Mouse (Mus musculus) thymus, postnatal 25 days (tissue): ENCODE measurements at regions not wholly inside any gene's neighbourhood (a gene's known extent, or its start where the extent isn't known, plus 50 kb on each side); places are given as distances from the start of the nearest gene placed in this dataset.
"Not testable (repeated sequence)": the region's sequence is repeated elsewhere in the genome, so short reads cannot be mapped to it uniquely, and the experiment has no call there.

Experiments
- DNase-seq: peaks from one replicate; pipeline ENCODE4 v3.0.0; 2022

DNA sequence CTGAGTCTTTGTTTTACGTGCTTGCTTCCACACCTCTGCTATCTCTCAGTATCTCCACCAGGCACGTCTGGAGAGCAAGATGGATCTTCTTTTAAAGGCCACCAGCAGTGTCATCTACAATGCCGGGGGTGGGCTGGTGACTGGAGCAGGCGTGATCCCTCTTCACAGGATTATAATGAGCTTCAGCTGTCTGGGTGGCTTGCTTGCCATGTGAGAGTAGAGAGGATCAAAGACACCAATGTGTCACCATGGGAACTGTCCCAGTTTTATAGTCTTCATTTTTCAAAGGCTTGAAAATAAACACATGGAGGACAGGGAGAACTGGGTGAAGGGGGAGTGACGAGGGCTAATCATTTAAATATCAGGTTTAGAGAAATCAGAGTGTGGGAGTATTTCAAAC lies 131.6 kb upstream of the Klf4 start:
- DNase-seq = no peak

GRCm38 (mm10) chr4:55662041-55662440 lies 129.8 kb upstream of the Klf4 start:
- DNase-seq = no peak

DNA sequence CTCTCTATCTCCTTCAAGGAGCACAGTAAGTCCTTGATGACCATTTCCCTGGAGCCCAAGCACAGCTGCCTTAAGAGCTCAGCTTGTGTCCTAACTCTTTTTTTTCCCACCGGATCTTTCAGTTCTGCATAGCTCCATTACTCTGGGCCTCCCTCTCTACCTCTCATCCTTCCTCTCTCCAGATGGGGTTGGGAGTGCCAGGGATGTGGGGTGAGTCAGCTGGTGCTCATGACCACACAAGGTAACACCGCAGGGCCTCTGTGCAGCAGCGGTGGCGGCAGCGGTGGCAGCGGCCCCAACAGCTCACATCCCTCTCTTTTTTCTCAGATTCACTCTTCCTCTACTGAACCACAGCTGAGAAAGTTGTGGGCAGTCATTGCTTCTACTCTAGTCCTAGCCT lies 126.6 kb upstream of the Klf4 start:
- no peak for DNase-seq

GRCm38 (mm10) chr4:55655329-55655728 lies 123.1 kb upstream of the Klf4 start:
- DNase-seq = no peak

- no peak for DNase-seq
These were observed 120.4 kb upstream of the Klf4 start for GRCm38 (mm10) chr4:55652628-55653027.

DNA sequence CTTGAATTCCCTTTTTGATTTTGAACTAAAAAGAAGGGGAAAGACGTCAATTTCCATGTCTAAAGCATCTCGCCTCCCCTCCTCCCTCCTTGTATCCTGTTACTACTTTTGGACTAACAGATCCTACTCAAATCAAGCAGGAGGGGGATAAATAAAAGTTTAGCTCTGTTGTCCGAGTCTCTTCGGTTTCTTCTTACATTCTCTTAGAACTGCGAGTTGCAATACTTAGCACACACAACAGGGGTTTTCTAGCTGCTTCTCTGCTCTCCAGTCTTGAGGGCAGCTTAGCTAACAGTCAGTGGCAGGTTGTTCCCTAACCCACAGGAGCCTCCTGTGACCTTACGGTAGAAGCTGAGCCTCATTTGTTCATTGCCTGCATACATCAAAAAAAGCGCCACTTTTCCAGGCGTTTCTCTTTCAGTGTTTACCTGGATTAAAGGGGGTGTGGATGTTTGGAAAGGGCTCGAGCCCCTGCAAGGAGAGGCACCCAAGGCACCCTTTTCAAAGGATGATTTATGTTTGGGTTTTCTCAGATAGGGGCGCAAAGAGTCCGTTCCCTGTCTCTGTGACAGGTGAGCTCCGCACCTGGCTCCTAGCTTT lies 119.6 kb upstream of the Klf4 start:
- no peak for DNase-seq

DNA sequence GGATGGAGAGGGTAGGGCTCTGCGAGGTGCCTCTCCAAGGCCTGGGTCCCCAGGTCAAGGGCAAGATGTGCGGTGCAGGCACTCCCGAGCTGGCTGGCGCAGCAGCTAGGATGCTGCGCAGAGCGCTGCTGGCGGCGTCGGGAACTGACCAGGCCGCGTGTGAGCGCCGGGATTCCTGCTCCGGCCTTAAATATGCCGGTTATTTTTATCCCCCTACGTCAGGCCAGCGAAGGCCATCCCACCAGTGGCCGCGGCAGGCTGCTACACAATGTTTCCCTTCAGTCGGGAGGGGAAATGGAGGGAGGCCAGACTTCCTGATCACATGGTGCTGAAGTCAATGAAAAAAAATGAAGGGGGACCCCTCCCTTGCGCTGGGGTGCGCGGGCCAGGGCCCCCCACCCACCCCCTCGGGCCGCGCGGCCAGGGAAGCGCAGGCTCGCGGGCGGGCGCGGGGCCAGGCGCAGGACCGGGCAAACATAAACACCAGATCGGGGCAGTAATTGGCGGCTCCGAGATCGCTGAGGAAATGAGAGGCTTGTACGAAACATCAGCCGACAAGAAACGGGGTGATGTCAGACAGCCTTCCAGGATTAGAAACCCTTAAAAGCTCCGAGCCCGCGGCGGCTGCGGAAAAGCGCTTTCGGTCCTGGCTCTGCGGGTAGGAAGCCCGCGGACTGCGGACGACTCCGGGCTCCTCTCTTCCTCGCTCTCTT lies 118.9 kb upstream of the Klf4 start:
- peak; percentile 21 for DNase-seq

DNA sequence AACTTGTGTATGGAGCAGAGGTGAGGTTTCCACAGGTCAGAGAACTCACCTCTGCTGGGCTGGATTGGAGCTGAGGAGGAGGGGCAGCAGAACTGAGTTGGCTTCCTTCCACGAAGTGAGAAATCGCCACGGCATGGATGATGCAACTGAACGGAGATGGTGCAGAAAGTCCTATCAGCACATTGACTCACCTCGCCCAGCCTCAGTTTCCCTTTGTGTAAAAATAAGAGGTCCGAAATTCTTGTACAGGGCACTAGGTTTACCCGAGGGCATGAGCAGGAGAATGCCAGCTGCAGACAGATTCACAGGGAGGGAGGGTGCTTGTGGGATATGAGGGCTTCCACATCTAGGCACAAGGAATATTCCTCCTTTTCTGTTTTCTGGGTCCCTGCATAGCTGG lies 117.9 kb upstream of the Klf4 start:
- DNase-seq = no peak

DNA sequence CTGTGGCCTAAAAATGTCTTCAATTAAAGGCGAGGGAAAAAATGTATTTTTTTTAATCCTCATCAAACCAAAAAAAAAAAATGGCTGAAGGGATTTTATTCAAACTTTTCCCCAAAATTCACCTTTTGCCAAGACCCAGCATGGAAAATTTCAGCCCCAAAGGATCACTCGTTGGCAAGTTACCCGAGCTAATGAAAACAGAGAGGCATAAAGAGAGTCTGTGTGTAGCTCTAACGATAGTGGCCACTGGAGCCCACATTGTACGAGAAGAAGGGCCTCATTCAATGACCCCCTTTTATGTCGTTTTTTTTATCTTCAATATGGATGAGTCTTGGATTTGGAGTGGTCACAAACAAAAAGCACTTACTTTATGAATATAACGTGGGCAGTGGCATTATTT lies 116.1 kb upstream of the Klf4 start:
- DNase-seq = no peak

GRCm38 (mm10) chr4:55645432-55645831 lies 113.2 kb upstream of the Klf4 start:
- DNase-seq = no peak

DNA sequence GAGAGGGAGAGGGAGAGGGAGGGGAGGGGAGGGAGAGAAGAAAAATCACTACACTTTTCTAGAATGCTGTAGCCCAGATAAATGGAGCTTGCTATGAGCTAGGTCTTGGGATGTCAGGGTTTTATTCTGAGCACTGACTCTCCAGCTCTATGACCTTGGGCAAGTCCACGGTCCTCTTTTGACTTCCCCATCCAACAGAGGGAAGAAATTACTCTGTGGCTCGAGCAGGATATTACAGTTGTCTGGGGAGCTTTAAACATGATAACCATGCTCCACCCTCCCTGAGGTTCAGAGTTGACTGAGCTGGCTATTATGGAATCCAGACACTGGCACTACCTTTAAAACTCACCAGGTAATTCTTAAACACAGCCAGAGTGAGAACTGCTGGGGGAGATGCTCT lies 112.6 kb upstream of the Klf4 start:
- no peak for DNase-seq

DNA sequence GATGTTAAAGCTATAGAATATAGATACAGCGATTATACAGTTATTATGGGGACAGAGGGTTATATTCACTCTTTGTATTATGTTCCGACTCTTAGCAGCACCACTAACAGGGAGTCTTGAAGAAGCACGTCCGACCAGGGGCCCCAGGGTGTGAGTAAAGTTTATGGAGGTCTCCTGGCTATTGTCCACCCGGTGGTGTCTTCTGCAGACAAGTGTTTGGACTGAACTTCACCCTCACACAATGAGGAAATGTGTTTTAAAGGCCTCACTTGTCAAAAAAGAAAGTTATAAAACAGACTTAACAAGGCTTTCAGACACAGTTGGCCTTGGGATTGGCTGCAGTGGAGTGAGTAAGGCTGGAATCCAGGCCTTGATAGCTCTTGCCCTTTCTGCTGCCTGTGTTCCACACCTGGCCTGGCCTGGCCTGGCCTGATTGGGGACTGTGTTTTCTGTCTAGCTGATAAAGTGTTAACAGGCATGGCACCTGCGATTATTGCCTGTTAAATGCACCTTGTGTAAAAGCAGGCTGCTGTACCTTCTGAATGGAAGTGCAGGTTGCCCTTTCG lies 102.8 kb upstream of the Klf4 start:
- no peak for DNase-seq

GRCm38 (mm10) chr4:55631157-55631556 lies 98.9 kb upstream of the Klf4 start:
- DNase-seq = no peak

DNA sequence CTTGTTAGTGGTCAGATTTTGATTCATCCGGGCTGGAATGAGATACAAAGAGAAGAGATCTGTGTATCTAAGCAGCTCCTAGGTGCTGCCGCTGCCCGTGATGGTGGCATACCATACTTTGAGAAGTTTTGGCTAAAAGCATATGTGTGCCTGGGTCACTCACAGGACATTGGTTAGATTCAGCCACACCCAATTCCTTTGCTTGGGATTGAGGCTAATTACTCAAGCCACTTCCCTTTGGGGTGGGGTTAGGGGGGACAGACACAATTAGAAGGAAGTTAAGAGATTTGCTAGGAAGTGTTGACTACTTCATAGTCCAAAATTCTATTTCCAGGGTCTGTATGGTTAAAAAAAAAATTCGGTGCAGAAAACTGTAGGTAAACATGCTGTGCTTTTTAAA lies 97.9 kb upstream of the Klf4 start:
- DNase-seq = not testable (repeated sequence)

DNA sequence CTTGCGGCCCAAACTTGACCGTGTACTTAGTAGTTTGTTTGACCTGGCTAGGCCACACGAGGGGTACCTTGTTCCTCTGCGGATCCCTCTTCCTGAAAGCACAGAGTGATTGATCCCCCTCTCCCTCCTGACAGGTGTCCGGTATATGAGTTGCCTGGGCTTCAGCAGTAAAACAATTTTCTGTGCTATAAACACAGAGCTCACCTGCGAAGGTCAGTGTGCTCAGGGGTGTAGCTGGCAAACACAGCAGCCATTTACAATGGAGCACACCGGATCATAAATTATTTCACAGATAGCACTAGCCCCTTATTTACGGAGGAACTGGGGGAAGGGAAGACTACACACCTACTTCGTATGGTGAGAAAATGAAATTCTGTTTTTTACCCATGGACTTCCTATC lies 92.5 kb upstream of the Klf4 start:
- DNase-seq = no peak

DNA sequence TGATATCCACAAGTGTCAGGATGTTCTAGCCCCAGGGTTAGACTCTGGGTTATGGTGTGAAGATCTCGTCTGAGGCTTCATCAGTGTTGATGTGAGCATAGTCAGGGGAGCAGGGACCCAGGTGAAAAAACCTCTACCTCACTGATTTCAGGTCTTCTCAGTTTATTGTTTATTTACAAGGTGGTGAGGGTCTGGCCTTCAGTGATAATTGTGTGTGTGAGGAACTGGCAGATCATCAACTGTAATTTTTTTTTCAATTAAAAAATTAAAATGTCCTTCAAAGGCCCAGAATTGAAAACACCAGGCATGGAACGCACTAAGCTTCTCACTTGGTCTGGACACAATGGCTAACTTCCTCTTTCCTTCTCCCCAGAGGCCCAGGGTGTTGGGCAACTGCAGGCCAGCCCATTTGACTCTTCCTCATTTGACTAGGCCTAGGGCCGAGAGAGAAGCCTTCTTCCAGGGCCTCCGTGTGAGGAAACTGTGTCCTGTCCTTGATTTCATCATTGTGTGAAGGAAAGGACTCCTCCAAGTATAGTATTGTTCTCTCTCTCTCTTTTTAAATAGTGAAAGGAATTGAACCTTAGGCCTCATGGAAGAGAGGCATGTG lies 91.0 kb upstream of the Klf4 start:
- DNase-seq = no peak

- DNase-seq = no peak
These were observed 90.4 kb upstream of the Klf4 start for GRCm38 (mm10) chr4:55622651-55623050.

- no peak for DNase-seq
These were observed 87.6 kb upstream of the Klf4 start for GRCm38 (mm10) chr4:55619891-55620290.

GRCm38 (mm10) chr4:55615808-55616207 lies 83.5 kb upstream of the Klf4 start:
- DNase-seq = no peak

DNA sequence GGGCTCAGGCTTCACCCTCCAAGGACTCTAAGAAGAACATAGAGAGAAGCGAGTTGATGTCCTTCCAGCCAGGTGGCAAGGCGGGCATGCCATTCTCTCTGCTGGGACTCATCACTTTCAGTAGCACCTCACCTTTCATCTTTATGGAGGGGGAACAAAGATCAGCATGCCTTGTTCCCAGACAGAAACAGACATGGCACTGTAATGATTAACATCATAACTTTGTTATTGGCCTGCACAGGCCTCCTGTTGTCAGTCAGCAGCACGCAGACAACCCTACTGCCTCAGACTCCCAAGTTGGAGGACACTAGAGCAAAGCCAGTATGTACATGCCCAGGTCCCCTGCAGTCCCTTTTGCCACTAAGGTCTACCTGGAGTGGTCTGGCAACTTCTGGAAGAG lies 81.3 kb upstream of the Klf4 start:
- DNase-seq = no peak

DNA sequence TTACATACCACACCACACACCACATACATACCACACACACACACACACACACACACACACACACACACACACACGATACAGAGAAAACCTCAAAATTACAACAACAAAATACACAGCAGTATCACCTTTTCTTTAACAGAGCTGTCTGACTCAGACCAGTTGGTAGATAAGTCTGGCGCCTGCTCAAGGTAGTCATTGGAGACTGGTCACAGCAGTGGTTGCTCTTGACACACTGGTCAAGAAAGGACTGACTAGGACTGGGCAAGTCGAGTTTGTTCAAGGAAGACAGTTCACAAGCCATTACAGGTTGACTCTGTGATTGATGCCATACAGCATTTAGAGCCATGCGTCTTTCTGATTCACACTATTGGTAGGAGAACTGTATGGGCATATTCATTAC lies 78.7 kb upstream of the Klf4 start:
- no peak for DNase-seq

DNA sequence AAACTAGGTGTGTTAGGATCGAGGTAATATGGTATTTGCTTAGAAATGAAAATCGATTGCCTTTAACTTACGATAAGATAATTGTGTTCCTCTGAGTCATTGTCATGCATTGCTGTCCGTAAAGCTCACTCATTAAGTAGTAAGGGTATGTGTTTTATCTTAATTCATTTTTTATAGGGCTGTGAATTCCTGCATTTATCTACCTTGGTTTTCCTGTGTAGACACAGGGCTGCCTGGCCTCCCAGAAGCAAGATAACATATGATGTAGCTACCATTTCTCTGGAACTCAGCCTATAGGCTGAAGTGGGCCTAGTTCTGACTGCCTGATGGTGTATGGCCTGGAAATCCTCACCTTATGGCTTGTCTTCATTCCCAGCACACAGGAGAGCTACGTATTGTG lies 76.9 kb upstream of the Klf4 start:
- DNase-seq = no peak

DNA sequence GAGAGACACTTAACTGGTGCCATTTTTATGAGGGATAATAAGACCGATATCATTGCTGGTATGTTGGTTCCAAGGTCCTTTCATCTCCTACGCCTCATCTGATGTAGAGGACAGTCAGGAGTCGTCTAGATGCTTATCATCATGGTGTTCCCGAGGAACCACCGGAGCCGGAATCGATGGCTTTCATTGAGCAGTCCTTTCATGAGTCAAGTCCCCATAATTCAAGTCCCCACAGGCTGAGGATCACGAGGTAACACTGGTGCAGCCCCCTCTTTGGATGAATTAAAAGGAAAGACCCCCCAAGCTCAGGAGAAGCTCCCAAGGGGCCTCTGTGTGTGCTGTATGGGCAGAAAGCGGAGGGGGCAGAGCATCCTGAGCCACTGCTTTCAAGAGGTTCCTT lies 73.3 kb upstream of the Klf4 start:
- no peak for DNase-seq

- no peak for DNase-seq
These were observed 72.6 kb upstream of the Klf4 start for GRCm38 (mm10) chr4:55604915-55605314.
